Mouse (Mus musculus) heart, postnatal 0 days (tissue): ENCODE measurements around the gene Ecpas.

Source experiments
- CTCF ChIP-seq: IDR thresholded peaks from 2 replicates; pipeline ENCODE4 v1.5.1; 2016; ENCODE audit warnings: antibody characterized with exemption, control low read depth, low read depth
- EP300 ChIP-seq: IDR thresholded peaks from 2 replicates; pipeline ENCODE4 v1.6.1; 2016; ENCODE audit warnings: antibody characterized with exemption, low read depth

DNA sequence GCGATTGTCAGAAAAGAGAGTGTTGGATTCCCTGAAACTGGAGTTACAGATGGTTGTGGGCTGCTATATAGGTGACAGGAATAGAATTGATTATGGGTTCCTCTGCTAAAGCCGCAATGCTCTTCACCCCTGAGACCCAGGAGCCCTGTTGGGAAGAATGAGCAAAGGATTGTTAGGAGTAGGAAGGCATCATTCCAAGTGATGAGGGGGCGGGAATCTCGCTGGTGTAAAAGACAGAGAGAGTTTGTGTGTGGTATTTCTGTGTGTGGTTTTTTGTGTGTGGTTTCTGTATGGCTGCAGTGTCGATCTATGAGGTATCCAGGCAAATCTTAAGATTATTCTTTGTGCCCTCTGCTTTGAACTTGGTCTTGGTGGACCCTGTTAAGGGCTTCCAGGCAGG, 32.1 kb upstream of the Ecpas start:
- TF ChIP-seq CTCF (no peak), EP300 (no peak)
